Mouse (Mus musculus) liver, adult 10 weeks (tissue): Measurements from ENCODE around the gene Rnasel. TPM values are rescaled to one million over a fixed set of nuclear protein-coding genes. Genes with fewer than 3 reads are reported as not detected.

ENCODE experiments used
- polyA plus RNA-seq: library from polyadenylated mRNA; stranded (reverse); fragments of 350-450 nt; fragmentation: Illumina TruSeq; extraction: RNeasy Lipid Tissue Mini Kit (QIAGEN cat#74804); gene quantifications from one replicate; pipeline ENCODE4 v1.2.3, GENCODE M21; 2014; ENCODE audit warnings: low read depth, low replicate concordance

The Rnasel gene
- polyA plus RNA-seq = 3.8 TPM

GRCm38 (mm10) chr1:153749211-153749801, at the start of gene Rnasel:
Gene Rnasel, plus strand, starts transcription at chr1:153749426.

GRCm38 (mm10) chr1:153740145-153740544, 9.1 kb upstream of the Rnasel start, which contains the start of gene Rgs16:
Gene Rgs16, plus strand, starts transcription at chr1:153740349.

Other genes with a start within 250 kb of the Rnasel start
- gene Npl, start 199.4 kb upstream of the Rnasel start, polyA plus RNA-seq = 1.8 TPM
- gene Rgs8, start 96.4 kb upstream of the Rnasel start, polyA plus RNA-seq = not detected
- gene Rgs16, start 9.1 kb upstream of the Rnasel start, polyA plus RNA-seq = 2.5 TPM
- not detected for gene Rgsl1, start 94.7 kb downstream of the Rnasel start, polyA plus RNA-seq
- gene Teddm1b, start 124.9 kb downstream of the Rnasel start, polyA plus RNA-seq = 0.53 TPM
- not detected for gene Teddm1a, start 142.3 kb downstream of the Rnasel start, polyA plus RNA-seq
- 660 TPM for gene Glul, start 150.5 kb downstream of the Rnasel start, polyA plus RNA-seq
- 0.34 TPM for gene Teddm2, start 150.8 kb downstream of the Rnasel start, polyA plus RNA-seq